Mouse (Mus musculus) retina, postnatal 7 days (tissue): ENCODE results near the gene Snapc3.

Source experiments
- DNase-seq: peaks from one replicate; pipeline ENCODE4 v3.0.0-alpha.2; 2012; ENCODE audit warnings: low read depth, low spot score

Gene Snapc3

GRCm38 (mm10) chr4:83414241-83414824 lies 3.2 kb upstream of the Snapc3 start:
- DNase-seq = no peak

DNA sequence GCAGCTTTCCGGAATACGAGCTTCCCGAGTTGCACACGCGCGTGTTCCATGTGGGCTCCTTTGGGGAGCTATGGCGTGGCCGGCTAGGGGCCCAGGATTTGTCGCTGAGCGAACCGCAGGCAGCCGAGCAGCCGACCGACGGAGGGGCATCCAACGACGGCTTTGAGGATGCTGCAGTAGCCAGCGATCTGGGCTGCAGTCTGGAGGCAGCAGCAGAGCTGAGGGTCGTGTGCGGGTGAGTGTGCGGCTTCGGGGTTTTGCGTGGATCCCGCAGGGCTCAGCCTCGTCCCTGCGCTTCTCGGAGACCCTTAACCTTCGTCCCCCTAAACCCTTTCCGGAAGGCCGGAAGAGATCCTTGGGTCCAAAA lies 279 bp downstream of the Snapc3 start:
- DNase-seq = no peak

DNA sequence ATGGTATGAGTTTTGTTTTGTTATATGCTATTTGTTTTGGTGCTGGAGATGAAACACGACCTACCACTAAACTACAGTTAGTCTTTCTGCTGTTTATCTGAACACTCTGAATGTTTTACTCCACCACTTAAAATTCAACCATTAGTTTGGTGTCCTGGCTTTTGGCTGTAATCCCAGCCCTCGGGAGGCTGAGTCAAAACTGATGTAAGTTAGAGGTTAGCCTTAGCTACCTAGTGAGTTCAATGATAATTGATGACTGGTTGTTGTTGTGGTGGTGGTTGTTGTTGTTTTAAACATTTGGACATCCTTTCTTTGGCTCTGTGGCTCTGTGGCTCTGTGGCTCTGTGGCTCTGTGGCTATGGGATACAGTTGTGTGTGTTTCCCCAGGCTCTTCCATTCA lies 1.3 kb downstream of the Snapc3 start:
- no peak for DNase-seq

- DNase-seq = no peak
These were observed 6.1 kb downstream of the Snapc3 start for GRCm38 (mm10) chr4:83423641-83424040.

GRCm38 (mm10) chr4:83425119-83425518 lies 7.6 kb downstream of the Snapc3 start:
- no peak for DNase-seq

GRCm38 (mm10) chr4:83427141-83427540 lies 9.6 kb downstream of the Snapc3 start:
- DNase-seq = no peak

GRCm38 (mm10) chr4:83427696-83428095 lies 10.2 kb downstream of the Snapc3 start:
- no peak for DNase-seq

DNA sequence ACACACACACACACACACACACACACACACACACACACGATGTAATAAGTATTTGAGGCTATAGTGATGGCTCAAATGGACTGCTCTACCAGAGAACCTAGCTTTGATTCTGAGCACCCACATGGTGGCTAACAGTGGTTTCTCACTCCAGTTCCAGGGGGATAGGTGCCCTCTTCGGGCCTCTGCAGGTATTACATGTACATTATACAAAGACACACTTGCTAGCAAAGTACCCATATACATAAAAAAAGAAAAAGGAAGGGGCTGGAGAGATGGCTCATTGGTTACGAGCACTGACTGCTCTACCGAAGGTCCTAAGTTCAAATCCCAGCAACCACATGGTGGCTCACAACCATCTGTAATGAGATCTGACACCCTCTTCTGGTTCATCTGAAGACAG lies 11.3 kb downstream of the Snapc3 start:
- DNase-seq = no peak

DNA sequence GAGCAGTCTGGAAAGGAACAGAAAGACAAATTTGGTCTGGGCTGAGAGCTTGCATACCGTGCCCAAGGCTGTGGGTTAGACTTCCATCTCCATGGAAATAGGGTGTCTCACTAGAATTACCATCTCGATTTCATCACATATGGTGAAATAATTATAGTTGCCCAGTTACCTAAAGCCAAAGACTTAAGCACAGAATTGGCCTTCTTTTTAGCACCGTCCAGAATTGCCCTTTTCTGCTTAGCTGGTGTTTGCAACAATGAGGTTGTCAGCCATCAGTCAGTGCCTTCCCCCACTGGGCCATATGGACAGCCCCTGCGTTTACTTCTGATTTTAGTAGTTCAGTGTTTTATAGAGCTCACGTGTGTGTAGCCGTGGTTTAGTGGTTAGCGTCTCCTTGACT lies 14.4 kb downstream of the Snapc3 start:
- DNase-seq = no peak

- no peak for DNase-seq
These were observed 15.4 kb downstream of the Snapc3 start for GRCm38 (mm10) chr4:83432901-83433300.

DNA sequence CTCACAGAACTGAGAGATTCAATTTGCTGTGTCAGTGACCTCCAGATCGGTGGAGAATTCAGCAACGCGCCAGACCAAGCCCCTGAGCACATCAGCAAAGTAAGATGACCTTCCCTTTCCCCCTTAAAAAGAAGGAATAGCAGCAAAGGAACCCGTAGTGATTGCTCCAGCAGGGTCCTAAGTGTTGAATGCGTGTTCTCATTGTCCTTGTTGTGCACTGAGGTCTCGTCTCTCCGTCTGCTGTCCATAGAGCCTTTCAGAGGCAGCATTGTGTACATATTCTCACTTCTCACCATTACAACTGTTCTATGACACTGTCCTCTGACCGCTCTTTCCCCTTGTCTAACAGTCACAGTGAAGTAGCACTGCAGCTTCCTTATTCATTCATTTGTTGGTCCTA lies 18.9 kb downstream of the Snapc3 start:
- no peak for DNase-seq

- DNase-seq = no peak
These were observed 20.6 kb downstream of the Snapc3 start for GRCm38 (mm10) chr4:83438116-83438515.

GRCm38 (mm10) chr4:83439045-83439444 lies 21.5 kb downstream of the Snapc3 start:
- no peak for DNase-seq

GRCm38 (mm10) chr4:83441050-83441449 lies 23.5 kb downstream of the Snapc3 start:
- DNase-seq = no peak

GRCm38 (mm10) chr4:83450785-83451184 lies 33.3 kb downstream of the Snapc3 start:
- no peak for DNase-seq

DNA sequence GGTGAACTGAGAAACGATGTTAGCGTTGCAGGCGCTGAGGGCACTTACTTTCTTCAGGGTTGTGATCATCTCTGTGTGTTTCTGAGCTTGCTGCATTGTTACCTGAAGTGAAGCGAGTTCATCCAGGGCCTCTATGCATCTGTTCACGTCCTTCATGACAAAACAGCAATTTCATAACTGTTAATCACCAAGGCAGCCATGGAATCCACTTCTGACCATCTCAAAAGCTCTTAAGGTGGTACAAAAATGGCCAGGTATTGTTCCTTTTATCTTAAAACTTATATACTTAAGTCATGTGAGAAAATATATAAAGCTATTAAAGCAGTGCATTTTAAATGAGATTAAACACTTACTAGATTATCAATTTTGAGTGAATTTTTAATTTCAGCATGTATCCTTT lies 42.6 kb downstream of the Snapc3 start:
- no peak for DNase-seq

GRCm38 (mm10) chr4:83464827-83465226 lies 47.3 kb downstream of the Snapc3 start:
- DNase-seq = no peak

GRCm38 (mm10) chr4:83467615-83468014 lies 50.1 kb downstream of the Snapc3 start:
- no peak for DNase-seq

GRCm38 (mm10) chr4:83468208-83468607 lies 50.7 kb downstream of the Snapc3 start:
- no peak for DNase-seq

- no peak for DNase-seq
These were observed 67.7 kb downstream of the Snapc3 start for GRCm38 (mm10) chr4:83485250-83485649.

GRCm38 (mm10) chr4:83485735-83486116 lies 68.2 kb downstream of the Snapc3 start:
- peak; percentile 74 for DNase-seq

- peak; percentile 80 for DNase-seq
These were observed 68.8 kb downstream of the Snapc3 start, which contains the start of gene Psip1 for GRCm38 (mm10) chr4:83486117-83486901. Psip1 (minus strand) TSS chr4:83486459.

- no peak for DNase-seq
These were observed 71.6 kb downstream of the Snapc3 start for GRCm38 (mm10) chr4:83489121-83489520.
